Mouse (Mus musculus) urinary bladder, postnatal 0 days (tissue): ENCODE measurements around the gene Ipo11. TPM values are rescaled to one million over a fixed set of nuclear protein-coding genes. Genes with fewer than 3 reads are reported as not detected.

Source experiments
- polyA plus RNA-seq: library from polyadenylated mRNA; unstranded; fragments of >200 nt; fragmentation: Nextera tagmentation; extraction: Ambion mirVana; gene quantifications from 2 replicates; pipeline ENCODE4 v1.2.1, GENCODE M21; 2015

Gene Ipo11
- 14.3 and 17.4 TPM in 2 replicates for polyA plus RNA-seq

DNA sequence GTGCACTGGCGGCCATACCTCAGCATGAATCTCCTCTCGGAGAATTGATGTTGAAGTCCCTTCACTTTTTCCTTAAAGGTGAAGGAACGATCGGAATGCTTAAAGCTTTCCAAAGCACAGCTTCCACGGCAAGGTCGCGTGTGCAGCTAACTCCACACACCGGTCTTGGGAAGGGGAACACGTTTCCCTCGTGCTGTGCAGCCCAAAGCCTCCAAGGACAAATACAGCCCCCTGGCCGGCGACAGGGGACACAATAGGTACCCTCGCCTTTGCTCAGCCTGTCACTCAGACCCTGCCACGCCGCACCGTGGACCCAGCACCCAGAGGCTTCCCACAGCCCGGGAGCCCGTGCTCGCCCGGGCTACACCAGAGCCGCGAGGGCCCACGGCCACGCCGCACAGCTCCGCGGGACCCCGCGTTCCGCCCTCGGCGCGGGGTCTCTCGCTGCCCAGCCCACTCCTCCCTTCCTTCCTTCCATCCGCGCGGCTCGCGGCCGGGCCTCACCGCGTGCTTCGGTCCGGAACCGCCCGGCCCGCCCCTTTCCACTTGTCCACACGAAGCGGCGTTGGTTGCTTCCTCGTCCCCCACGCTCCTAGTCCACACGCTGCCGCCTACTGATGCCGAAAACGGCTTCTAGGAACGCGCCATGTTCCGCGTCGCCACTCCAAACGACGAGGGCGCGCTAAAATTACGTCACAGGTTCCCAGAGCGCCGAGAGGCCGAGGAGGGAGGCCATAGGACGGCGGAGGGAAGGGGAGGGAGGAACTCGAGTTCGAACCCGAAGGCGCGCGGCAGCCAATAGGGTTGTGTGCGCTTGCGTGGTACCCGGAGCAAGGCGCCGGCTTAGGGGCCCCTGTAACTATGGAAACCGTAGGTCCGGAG is at the start of gene Ipo11:
TSS of gene Ipo11 (minus strand) at position 703 of the 882 bp plus-strand sequence.

DNA sequence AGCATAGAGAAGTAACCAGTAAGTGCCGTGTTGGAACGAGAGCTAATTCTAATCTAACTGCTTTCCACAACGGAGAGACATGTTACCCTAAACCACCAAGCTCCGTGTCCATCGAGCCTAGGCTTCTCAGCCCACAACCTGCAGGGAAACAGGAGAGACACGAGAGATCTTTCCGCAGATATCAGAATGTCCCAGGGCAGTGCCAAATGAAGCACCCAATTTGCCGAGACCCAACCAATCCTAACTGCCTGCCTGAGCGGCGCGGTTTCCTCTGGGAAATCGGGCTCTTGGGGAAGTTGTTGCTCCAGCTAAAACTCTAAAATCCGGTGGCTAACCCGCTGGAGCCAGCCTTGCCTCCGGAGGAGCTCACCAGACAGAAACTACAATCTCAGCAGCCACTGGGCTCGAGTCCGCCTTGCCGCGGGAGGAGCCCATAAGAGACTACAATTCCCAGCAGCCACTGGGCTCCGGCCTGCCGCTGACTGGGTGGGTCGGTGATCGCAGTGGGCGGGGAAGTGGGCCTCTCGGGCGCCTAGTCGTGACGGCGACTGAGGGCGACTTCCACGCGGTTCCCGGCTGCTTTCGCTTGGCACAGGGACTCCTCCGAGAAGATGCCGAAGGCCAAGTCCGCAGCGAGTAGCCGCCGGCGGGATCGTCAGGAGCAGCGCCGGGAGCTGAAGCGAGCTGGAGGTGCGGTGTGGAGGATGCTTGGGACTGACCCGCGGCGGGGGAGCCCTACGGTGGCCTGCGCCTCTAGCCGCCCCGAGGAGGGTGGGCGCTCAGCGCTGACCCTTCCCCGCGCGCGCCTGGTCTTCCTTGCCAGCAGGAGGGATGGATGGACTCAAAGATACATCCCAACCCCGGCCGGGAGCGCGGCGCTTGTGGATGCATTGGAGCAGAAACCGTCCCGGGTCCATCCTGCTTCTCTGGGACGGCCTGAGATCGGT is 10.1 kb upstream of the Ipo11 start, which contains the start of gene Dimt1:
TSS of gene Dimt1 (plus strand) at position 534 of the 947 bp plus-strand sequence.

Other genes with a start within 250 kb of the Ipo11 start
- gene Dimt1, start 10.2 kb upstream of the Ipo11 start, polyA plus RNA-seq = 18.5 and 19.7 TPM in 2 replicates
- gene Kif2a, start 85.2 kb upstream of the Ipo11 start, polyA plus RNA-seq = 14.8 and 15.5 TPM in 2 replicates